8 mouse cellular contexts compared by ENCODE assay signal in the genomic region with DNA sequence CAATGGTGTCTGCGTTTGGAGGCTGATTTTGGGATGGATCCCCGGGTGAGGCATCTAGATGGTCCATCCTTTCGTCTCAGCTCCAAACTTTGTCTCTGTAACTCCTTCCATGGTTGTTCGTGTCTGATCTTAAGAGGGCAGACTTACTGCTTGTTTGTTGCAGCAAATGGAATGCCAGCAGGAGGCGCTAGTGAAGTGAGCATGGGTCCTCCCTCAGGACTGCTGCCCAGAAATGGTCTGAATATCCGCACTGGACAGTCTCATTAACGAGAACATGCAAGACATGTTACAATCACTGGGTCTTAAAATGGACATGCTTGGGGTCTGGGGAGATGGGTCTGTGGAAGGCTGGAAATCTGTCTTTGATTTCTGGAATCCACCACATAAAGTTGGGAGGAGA. TPM values are rescaled to one million over a fixed set of nuclear protein-coding genes. Genes with fewer than 3 reads are reported as not detected.
A peak's percentile ranks its signal among the peaks of the same experiment; 100 is the strongest.
DNase-seq lines count a peak whose midpoint lies in the region; ATAC-seq lines count a peak whose summit lies in the region.

No protein-coding gene starts in this region.

- no peaks in the 10 kb centered on the region for H3K27me3 ChIP-seq in kidney, embryonic 16.5 days (ENCODE audit: insufficient read depth, low read length)
- H3K27me3 ChIP-seq in embryonic facial prominence, embryonic 11.5 days (ENCODE audit: control insufficient read depth, insufficient read depth, low read length), result no peaks in the 10 kb centered on the region

- H3K9me3 ChIP-seq in kidney, embryonic 16.5 days (ENCODE audit: low read length), result no peaks in the 10 kb centered on the region
- H3K9me3 ChIP-seq in embryonic facial prominence, embryonic 11.5 days (replicated peaks; ENCODE audit: control insufficient read depth, low read length), result no peaks in the 10 kb centered on the region

- 25% methylated on average over 7 of the region's 7 CpGs for WGBS in kidney, embryonic 16.5 days
- 27% methylated on average over 7 of the region's 7 CpGs for WGBS in embryonic facial prominence, embryonic 11.5 days

- H3K36me3 ChIP-seq in kidney, embryonic 16.5 days (ENCODE audit: insufficient read depth, low read length), result no peaks in the 10 kb centered on the region
- H3K36me3 ChIP-seq in embryonic facial prominence, embryonic 11.5 days (replicated peaks; ENCODE audit: control insufficient read depth, insufficient read depth, low read depth, low read length), result no peaks in the 10 kb centered on the region

- DNase-seq in kidney, adult 11 months, result peak; percentile 90
- DNase-seq in adrenal gland, postnatal 36 days, result peak; percentile 89 to 90
- peak; percentile 76 for DNase-seq in embryonic facial prominence, embryonic 11.5 days (ENCODE audit: low spot score)
- peak; percentile 90 to 94 for DNase-seq in heart, postnatal 36 days
- DNase-seq in left cerebral cortex, postnatal 10 days (ENCODE audit: extremely low spot score in 1 of 2, low spot score in 2 of 2), result peak; percentile 70 to 87
- peak; percentile 84 for DNase-seq in ovary, postnatal 14 days (ENCODE audit: low spot score)
- peak; percentile 86 for DNase-seq in urinary bladder, postnatal 25 days (ENCODE audit: low spot score)

- H3K4me3 ChIP-seq in kidney, embryonic 16.5 days (ENCODE audit: low read length), result no peak overlapping the region
- no peak overlapping the region for H3K4me3 ChIP-seq in embryonic facial prominence, embryonic 11.5 days (ENCODE audit: low read depth, low read length)

- no peaks in the 10 kb centered on the region for H3K4me1 ChIP-seq in kidney, embryonic 16.5 days (ENCODE audit: insufficient read depth, low read length)
- H3K4me1 ChIP-seq in embryonic facial prominence, embryonic 11.5 days (ENCODE audit: control insufficient read depth, insufficient read depth, low read length), result no peaks in the 10 kb centered on the region

- H3K9ac ChIP-seq in kidney, embryonic 16.5 days (replicated peaks; ENCODE audit: low read length), result no peak overlapping the region
- H3K9ac ChIP-seq in embryonic facial prominence, embryonic 11.5 days (replicated peaks; ENCODE audit: low read length), result no peak overlapping the region

- no peak overlapping the region for H3K4me2 ChIP-seq in kidney, embryonic 16.5 days (replicated peaks; ENCODE audit: low read depth, low read length)
- H3K4me2 ChIP-seq in embryonic facial prominence, embryonic 11.5 days (ENCODE audit: low read depth, low read length), result no peak overlapping the region

- intact Hi-C loops in heart, postnatal 36 days (cut with DNase I), result loop anchor here (1.0 kb wide), 2 partner anchors 65 to 88 kb away; no protein-coding TSS in a partner anchor
- intact Hi-C loops in left cerebral cortex, postnatal 10 days (cut with DNase I), result loop anchor here (5.0 kb wide), 1 partner anchor 67 kb away; no protein-coding TSS in a partner anchor

- no peak overlapping the region for H3K27ac ChIP-seq in kidney, embryonic 16.5 days (ENCODE audit: low read length)
- no peak overlapping the region for H3K27ac ChIP-seq in embryonic facial prominence, embryonic 11.5 days (replicated peaks; ENCODE audit: low read depth, low read length)

- no peak; the same call in 1 of the 2 replicates for ATAC-seq in kidney, embryonic 16.5 days (ENCODE audit: low FRiP score, low TSS enrichment)
- no peak for ATAC-seq in embryonic facial prominence, embryonic 11.5 days (replicated peaks; ENCODE audit: insufficient number of reproducible peaks, low FRiP score, low TSS enrichment, low read depth)

RNA-seq across cellular contexts. Expression of a gene that starts 12.2 kb away (rescaled TPM):
- 16.1 TPM in 2 replicates for polyA plus RNA-seq in kidney, embryonic 16.5 days (2015; fragmentation: Nextera tagmentation; extraction: Ambion mirVana)
- total RNA-seq in adrenal gland, postnatal 36 days (2021), result 10 to 100 TPM; 31.8 to 35.7 TPM
- 3.8 TPM in 2 replicates for polyA plus RNA-seq in embryonic facial prominence, embryonic 11.5 days (2014; fragmentation: Nextera tagmentation; extraction: Ambion mirVana)
- 10 to 100 TPM; 60.8 to 87.4 TPM for total RNA-seq in heart, postnatal 36 days (2021)
- 10 to 100 TPM; 12.9 to 22.0 TPM for total RNA-seq in left cerebral cortex, postnatal 10 days (2021)

RNA-seq across cellular contexts. Expression of a gene that starts 21.6 kb away (rescaled TPM):
- 0.49 and 0.62 TPM in 2 replicates for polyA plus RNA-seq in kidney, embryonic 16.5 days (2015; fragmentation: Nextera tagmentation; extraction: Ambion mirVana)
- 1 to 10 TPM in 1 of 2 experiments, under 1 TPM in 1; 0.46 to 1.2 TPM for total RNA-seq in adrenal gland, postnatal 36 days (2021)
- polyA plus RNA-seq in embryonic facial prominence, embryonic 11.5 days (2014; fragmentation: Nextera tagmentation; extraction: Ambion mirVana), result 0.59 and 1.3 TPM in 2 replicates
- total RNA-seq in heart, postnatal 36 days (2021), result under 1 TPM in 1 of 2 experiments, not detected in 1; 0.35 TPM
- 1 to 10 TPM; 4.9 to 6.5 TPM for total RNA-seq in left cerebral cortex, postnatal 10 days (2021)

RNA-seq across cellular contexts. Expression of a gene that starts 36.0 kb away (rescaled TPM):
- polyA plus RNA-seq in kidney, embryonic 16.5 days (2015; fragmentation: Nextera tagmentation; extraction: Ambion mirVana), result 21.1 and 23.4 TPM in 2 replicates
- total RNA-seq in adrenal gland, postnatal 36 days (2021), result 100 to 1,000 TPM; 136 to 172 TPM
- 1.2 and 2.2 TPM in 2 replicates for polyA plus RNA-seq in embryonic facial prominence, embryonic 11.5 days (2014; fragmentation: Nextera tagmentation; extraction: Ambion mirVana)
- 1 to 10 TPM; 1.9 to 2.2 TPM for total RNA-seq in heart, postnatal 36 days (2021)
- 10 to 100 TPM; 44.5 to 57.4 TPM for total RNA-seq in left cerebral cortex, postnatal 10 days (2021)

Comparison
In these comparisons a context has a peak if more than half of its experiments do, and no peak if none do; other contexts are left out.
1. RNA of a gene that starts 36.0 kb away (total RNA-seq): 136 to 172 TPM in adrenal gland, postnatal 36 days and 44.5 to 57.4 TPM in left cerebral cortex, postnatal 10 days; 1.9 to 2.2 TPM in heart, postnatal 36 days; every median in the first group is over 10 times any median in the second.
2. Peak in every context shown above with its lines, with median percentiles within 50 percentile points of each other: DNase-seq.